ENCODE assay signal across 22 mouse cellular contexts in the genomic region with DNA sequence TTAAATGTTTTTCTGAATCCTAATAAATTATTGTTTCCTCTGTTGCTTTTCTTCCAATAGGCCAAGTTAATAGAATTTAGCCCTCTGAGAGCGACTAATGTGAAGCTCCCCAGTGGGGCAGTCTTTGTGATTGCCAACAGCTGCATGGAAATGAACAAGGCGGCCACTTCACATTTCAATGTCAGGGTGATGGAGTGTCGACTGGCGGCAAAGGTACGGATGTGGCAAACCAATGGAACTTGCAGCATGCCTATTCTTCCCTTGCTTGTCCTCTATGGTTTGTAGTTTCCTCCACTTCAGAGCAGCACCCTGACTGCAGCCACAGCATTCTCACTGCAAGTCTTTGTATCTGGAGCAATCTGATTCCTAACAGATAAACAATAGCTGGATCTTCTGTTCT.
"Had no signal": no experiment of that assay in that cellular context is flagged by ENCODE, and none has a peak within 500 bp of the region (broad histone marks: within the 10 kb centered on the region; RNA-seq: fewer than 3 reads in every experiment).

No protein-coding gene starts in this region.

- H3K27ac ChIP-seq: kidney, embryonic 15.5 days; limb, embryonic 12.5 days; limb, embryonic 15.5 days; liver, embryonic 14.5 days; stomach, postnatal 0 days had no signal

- ATAC-seq: liver, postnatal 0 days; lung, postnatal 0 days had no signal

- DNase-seq: kidney, adult 8-10 months; kidney, postnatal 10 days; kidney, postnatal 36 days; left cerebral cortex, postnatal 4 days; liver, postnatal 0 days; lung, embryonic 14.5 days; midbrain, embryonic 14.5 days; right cerebral cortex, adult 18-20 months; right cerebral cortex, postnatal 14 days; right cerebral cortex, postnatal 4 days; thymus, adult 2 months; thymus, postnatal 14 days; thymus, postnatal 4 days had no signal

- H3K4me3 ChIP-seq: kidney, embryonic 15.5 days; limb, embryonic 12.5 days; limb, embryonic 15.5 days; megakaryocyte, embryonic 14.5 days had no signal

- H3K27me3 ChIP-seq: kidney, embryonic 15.5 days; limb, embryonic 12.5 days; limb, embryonic 15.5 days; megakaryocyte, embryonic 14.5 days had no signal

- H3K9ac ChIP-seq: kidney, embryonic 15.5 days; limb, embryonic 12.5 days; limb, embryonic 15.5 days; liver, embryonic 14.5 days; liver, postnatal 0 days; lung, embryonic 14.5 days had no signal

- H3K9me3 ChIP-seq: kidney, embryonic 15.5 days; limb, embryonic 12.5 days; limb, embryonic 15.5 days; megakaryocyte, embryonic 14.5 days had no signal

- H3K4me2 ChIP-seq: kidney, embryonic 15.5 days; limb, embryonic 12.5 days; limb, embryonic 15.5 days; liver, embryonic 11.5 days; lung, embryonic 14.5 days; midbrain, embryonic 11.5 days had no signal
